Mouse (Mus musculus) liver, embryonic 14.5 days (tissue): ENCODE measurements around the gene Vcl.

Experiments
- CTCF ChIP-seq: IDR thresholded peaks from 2 replicates; pipeline ENCODE4 v1.5.1; 2016; ENCODE audit warnings: antibody characterized with exemption, low read depth, control low read depth
- EP300 ChIP-seq: IDR thresholded peaks from 2 replicates; pipeline ENCODE4 v1.6.1; 2016; ENCODE audit warnings: antibody characterized with exemption, low read depth

DNA sequence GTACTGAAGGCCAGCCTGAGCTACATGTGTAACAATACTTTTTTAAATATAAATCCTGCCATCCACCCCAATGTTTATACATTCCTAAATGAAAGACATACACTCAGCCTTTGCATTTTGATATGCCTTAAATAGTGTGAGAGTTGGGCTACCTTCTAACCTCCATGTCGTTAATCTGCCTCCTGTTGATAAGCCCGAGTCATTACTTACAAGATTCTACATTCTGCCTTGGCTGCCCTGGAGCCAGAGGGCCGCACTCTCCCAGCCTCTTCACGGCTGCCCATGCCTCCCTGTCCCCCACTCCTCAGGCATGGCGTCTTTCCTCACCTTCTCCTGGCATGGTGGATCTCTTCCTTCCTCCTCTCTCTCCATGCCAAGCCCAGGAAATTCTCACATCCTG, 67.2 kb downstream of the Vcl start:
- no peak for TF ChIP-seq EP300
- no peak for TF ChIP-seq CTCF
